Mouse (Mus musculus): Measurements from ENCODE around the gene Mboat7.
"Not testable (repeated sequence)": the region's sequence is repeated elsewhere in the genome, so short reads cannot be mapped to it uniquely, and the experiment has no call there.

- not testable (repeated sequence) for TF ChIP-seq KAT2A (conservative IDR thresholded peaks at IDR 0.05; ENCODE audit: low read depth, low read length); TCF12 (IDR thresholded peaks at IDR 0.05; ENCODE audit: low read depth, low read length); MAX (IDR thresholded peaks at IDR 0.05; ENCODE audit: low read length)
Observed at GRCm38 (mm10) chr7:3732675-3733074, 39.4 kb upstream of the Mboat7 start.

Data from MEL (cell line).